Mouse (Mus musculus) hindbrain, embryonic 11.5 days (tissue): ENCODE measurements at regions not wholly inside any gene's neighbourhood (a gene's known extent, or its start where the extent isn't known, plus 50 kb on each side); places are given as distances from the start of the nearest gene placed in this dataset.
"Not testable (repeated sequence)": the region's sequence is repeated elsewhere in the genome, so short reads cannot be mapped to it uniquely, and the experiment has no call there.

Source experiments
- ATAC-seq: fragments of 200-750 bp; cut with Nextera tagmentation; 2 replicates; pipeline ENCODE4 v1.8.0; 2017; ENCODE audit warnings: mild to moderate bottlenecking, moderate TSS enrichment, moderate library complexity; ENCODE audit not compliant: low FRiP score
- DNase-seq: peaks from one replicate; pipeline ENCODE4 v3.0.0-alpha.2; 2015; ENCODE audit warnings: low spot score
- H3K27ac ChIP-seq: fragments of 300-500 bp; sonication (generic); 2 replicates; pipeline ENCODE4 v1.5.1; 2014; ENCODE audit warnings: mild to moderate bottlenecking, low read depth, low read length
- H3K27me3 ChIP-seq: fragments of 300-500 bp; sonication (generic); 2 replicates; pipeline ENCODE4 v1.6.1; 2014; ENCODE audit warnings: mild to moderate bottlenecking, low read length, moderate library complexity, mixed read lengths; ENCODE audit not compliant: control insufficient read depth, insufficient read depth
- H3K36me3 ChIP-seq: fragments of 300-500 bp; sonication (generic); 2 replicates; pipeline ENCODE4 v1.6.1; 2014; ENCODE audit warnings: mild to moderate bottlenecking, low read length, moderate library complexity, mixed read lengths; ENCODE audit not compliant: control insufficient read depth, insufficient read depth
- H3K4me1 ChIP-seq: fragments of 300-500 bp; sonication (generic); replicated peaks from 2 replicates; pipeline ENCODE4 v1.6.1; 2014; ENCODE audit warnings: low read length, mixed read lengths; ENCODE audit not compliant: control insufficient read depth, insufficient read depth
- H3K4me2 ChIP-seq: fragments of 300-500 bp; sonication (generic); replicated peaks from 2 replicates; pipeline ENCODE4 v1.6.1; 2014; ENCODE audit warnings: mild to moderate bottlenecking, low read depth, low read length
- H3K4me3 ChIP-seq: fragments of 300-500 bp; sonication (generic); 2 replicates; pipeline ENCODE4 v1.5.1; 2014; ENCODE audit warnings: low read depth, low read length
- H3K9ac ChIP-seq: fragments of 300-500 bp; sonication (generic); 2 replicates; pipeline ENCODE4 v1.6.1; 2014; ENCODE audit warnings: low read depth, low read length
- H3K9me3 ChIP-seq: fragments of 300-500 bp; sonication (generic); 2 replicates; pipeline ENCODE4 v1.6.1; 2016; ENCODE audit warnings: low read length; ENCODE audit not compliant: control insufficient read depth
- WGBS: fragments of 180-500 bp; shearing (Covaris S2); extraction: QIAGEN DNeasy Blood & Tissue Kit; methylation state at CpG from one replicate; pipeline ENCODE4 v1.1.7; 2014; 5-methylcytosine and 5-hydroxymethylcytosine counted together

DNA sequence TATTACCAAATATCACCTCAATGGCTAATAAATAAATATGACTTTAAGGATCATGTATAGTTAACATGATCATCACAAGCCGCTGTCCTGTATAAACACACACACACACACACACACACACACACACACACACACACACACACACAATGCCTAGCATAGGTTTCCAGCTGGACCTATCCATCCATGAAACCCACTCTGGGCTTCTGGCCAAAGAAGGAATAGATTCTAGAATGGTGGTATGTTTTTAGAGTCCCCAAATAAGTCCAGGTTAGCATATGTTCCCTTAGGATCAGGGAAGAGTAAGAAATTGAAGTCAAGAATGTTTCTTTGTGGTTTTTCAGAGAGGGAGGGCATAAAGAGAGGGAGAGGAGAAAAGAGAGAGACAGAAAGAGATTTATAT, 110.6 kb upstream of the Ndn start:
- DNase-seq (no peak), ATAC-seq (no peak)
- no peaks in the 10 kb centered on the region for H3K36me3 ChIP-seq
- no peak overlapping the region for H3K27ac ChIP-seq
- no peaks in the 10 kb centered on the region for H3K27me3 ChIP-seq
- WGBS: 62% methylated on average over 1 of the region's 1 CpGs
- no peak overlapping the region for H3K4me3 ChIP-seq
- H3K4me2 ChIP-seq: no peak overlapping the region
- no peak overlapping the region for H3K9ac ChIP-seq
- no peaks in the 10 kb centered on the region for H3K4me1 ChIP-seq
- H3K9me3 ChIP-seq: no peaks in the 10 kb centered on the region

DNA sequence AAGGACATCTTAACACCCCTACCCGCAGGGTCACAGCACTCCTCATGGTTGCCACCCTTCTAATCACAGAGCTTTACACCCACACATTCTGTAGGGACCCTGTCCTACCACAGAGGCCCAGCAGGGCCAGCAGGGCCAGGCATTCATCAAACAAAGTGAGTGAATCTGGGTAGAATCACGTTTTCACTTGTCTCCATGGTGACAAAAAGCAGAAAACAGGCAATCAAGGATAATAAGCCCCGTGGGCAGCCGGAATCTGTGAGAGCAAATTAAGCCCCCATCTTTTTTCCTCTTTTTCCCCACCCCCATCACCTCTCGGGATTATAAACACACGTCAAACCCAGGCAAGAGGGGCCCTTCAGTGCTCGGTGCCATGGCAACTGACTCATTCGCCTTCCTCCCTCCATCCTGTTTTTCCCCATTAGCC, 84.7 kb upstream of the Ndn start:
- Histone ChIP-seq H3K4me2 (no peak overlapping the region), H3K4me3 (no peak overlapping the region), H3K4me1 (no peaks in the 10 kb centered on the region), H3K27ac (peak overlapping the region; percentile 32; the same call in 1 of the 2 replicates), H3K27me3 (no peaks in the 10 kb centered on the region), H3K9ac (no peak overlapping the region), H3K36me3 (no peaks in the 10 kb centered on the region), H3K9me3 (no peaks in the 10 kb centered on the region)
- 43% methylated on average over 8 of the region's 8 CpGs for WGBS
- DNase-seq: peak; percentile 57
- peak; percentile 92 for ATAC-seq

DNA sequence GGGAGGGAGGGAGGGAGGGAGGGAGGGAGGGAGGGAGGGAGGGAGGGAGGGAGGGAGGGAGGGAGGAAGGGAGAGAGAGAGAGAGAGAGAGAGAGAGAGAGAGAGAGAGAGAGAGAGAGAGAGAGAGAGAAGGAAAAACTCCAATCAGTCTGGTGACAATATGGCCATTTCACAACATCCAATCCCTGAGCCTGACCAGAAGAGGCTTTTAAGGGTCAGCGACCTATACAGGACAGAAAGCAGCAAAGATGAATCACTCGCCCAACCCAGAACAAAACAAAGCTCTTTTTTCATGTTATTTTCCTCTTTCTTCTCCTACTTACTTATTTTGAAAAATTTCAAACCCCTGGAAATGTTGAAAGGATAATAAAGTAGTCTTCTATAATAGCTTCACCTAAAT, 84.2 kb upstream of the Ndn start:
- not testable (repeated sequence) for DNase-seq, H3K4me3 ChIP-seq, H3K9ac ChIP-seq, H3K9me3 ChIP-seq, H3K4me2 ChIP-seq, H3K4me1 ChIP-seq, H3K27me3 ChIP-seq, H3K36me3 ChIP-seq
- H3K27ac ChIP-seq: peak overlapping the region; percentile 17; the same call in 1 of the 2 replicates
- ATAC-seq: peak; percentile 83
- WGBS: 33% methylated on average over 2 of the region's 2 CpGs

DNA sequence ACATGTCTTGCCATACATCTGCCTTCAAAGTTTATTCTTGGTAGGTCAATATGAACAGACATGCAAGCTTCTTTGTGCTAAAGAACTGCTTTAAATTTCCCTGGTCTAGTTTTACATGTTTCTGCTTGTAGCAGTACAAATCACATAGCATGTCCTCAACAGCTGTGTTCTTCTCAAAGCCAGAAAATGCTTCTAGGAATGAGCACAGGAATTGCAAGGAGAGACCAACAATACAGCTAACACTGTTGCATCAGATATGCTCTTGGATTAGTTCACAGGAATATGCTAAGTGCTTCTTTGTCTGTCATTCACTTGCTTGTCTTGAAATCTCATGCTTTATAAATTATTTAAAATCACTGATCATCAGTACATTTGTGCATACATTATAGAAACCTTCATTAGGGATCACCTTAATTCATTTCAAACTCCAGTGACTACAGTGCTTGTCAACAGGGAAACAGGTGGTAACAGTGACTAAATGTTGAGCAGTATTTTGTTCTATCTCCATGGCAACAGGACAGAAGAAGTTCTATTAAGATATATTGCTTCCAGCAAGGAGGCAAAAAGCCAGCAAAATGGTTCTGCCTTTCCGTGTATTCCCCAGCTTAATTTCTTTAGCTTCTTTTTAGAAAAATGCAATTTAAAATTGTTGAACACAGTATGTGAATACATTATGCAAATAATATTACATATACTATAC, 77.1 kb upstream of the Ndn start:
- Histone ChIP-seq H3K27me3 (no peaks in the 10 kb centered on the region), H3K4me2 (no peak overlapping the region), H3K4me3 (no peak overlapping the region), H3K4me1 (no peaks in the 10 kb centered on the region), H3K9ac (no peak overlapping the region), H3K9me3 (no peaks in the 10 kb centered on the region), H3K27ac (no peak overlapping the region), H3K36me3 (no peaks in the 10 kb centered on the region)
- 72% methylated on average over 1 of the region's 1 CpGs for WGBS
- DNase-seq (no peak), ATAC-seq (peak; percentile 53; the same call in 1 of the 2 replicates)

DNA sequence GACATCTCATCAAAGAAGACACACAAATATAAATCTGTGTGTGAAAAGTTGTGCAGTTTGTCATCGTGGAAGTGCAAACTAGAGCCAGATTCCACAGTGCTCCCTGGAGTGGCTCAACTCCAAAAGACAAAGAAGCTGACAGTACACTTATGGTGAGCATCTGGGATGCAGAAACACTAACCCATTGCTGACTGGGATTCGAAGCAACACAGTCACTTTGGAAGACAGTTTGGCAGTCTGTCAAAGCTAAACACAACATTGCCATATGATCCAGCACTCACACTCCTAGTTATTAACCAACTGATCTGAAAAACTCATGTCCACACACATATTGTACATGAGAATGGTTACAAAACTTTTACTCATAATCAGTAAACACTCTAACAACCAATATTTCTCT, 70.2 kb upstream of the Ndn start:
- DNase-seq (no peak), ATAC-seq (no peak)
- Histone ChIP-seq H3K9me3 (peaks cover 3% of the 10 kb centered on the region; the same call in 1 of the 2 replicates), H3K36me3 (no peaks in the 10 kb centered on the region), H3K27me3 (no peaks in the 10 kb centered on the region), H3K9ac (no peak overlapping the region), H3K4me3 (no peak overlapping the region), H3K4me2 (no peak overlapping the region), H3K4me1 (no peaks in the 10 kb centered on the region), H3K27ac (no peak overlapping the region)
- WGBS: 40% methylated on average over 2 of the region's 2 CpGs

DNA sequence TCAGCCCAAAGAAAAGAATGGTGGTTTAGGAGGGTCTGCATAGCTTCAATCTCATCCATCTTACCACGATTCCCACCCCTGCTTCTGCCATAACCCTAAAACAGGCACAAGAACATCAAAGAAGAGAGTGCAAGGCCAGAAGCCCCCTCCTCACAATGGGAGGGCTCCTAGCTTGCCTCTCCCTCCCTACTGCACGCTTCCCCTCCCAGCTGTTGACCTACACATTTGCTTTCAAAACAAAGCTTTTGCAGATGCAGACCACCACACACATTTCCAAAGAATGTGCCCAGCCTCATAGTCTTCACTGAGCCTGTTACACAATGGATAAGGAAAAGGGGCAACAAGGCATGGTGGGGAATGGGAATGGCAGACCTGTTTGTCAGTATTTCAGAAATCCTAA, 67.9 kb upstream of the Ndn start:
- Histone ChIP-seq H3K27me3 (no peaks in the 10 kb centered on the region), H3K9ac (no peak overlapping the region), H3K36me3 (no peaks in the 10 kb centered on the region), H3K9me3 (peaks cover 3% of the 10 kb centered on the region; the same call in 1 of the 2 replicates), H3K27ac (peak overlapping the region; percentile 36; the same call in 1 of the 2 replicates), H3K4me1 (no peaks in the 10 kb centered on the region), H3K4me2 (no peak overlapping the region), H3K4me3 (no peak overlapping the region)
- 45% methylated on average over 2 of the region's 2 CpGs for WGBS
- DNase-seq (peak; percentile 9), ATAC-seq (peak; percentile 34; the same call in 1 of the 2 replicates)

DNA sequence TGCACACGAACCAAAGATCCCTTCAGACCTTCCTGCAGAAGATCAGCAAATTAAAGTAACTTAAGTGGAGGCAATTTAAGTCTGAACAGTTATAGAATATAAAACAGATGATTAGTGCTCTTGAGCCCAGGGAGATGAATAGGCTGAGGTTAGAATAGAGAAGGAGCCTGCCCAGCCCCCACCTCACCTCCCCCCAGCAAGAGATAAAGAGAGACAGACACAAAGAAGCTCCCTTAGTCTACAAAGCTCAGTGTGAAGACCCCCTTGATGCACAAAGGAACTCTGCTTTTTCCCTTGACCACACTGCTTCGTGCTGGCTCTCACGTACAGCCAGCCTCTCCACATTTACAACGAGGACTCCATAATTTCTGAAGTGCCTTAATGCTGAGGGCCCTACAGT, 67.3 kb upstream of the Ndn start:
- ATAC-seq: peak; percentile 62; the same call in 1 of the 2 replicates
- no peaks in the 10 kb centered on the region for H3K4me1 ChIP-seq
- WGBS: 53% methylated on average over 4 of the region's 4 CpGs
- H3K36me3 ChIP-seq: no peaks in the 10 kb centered on the region
- peak; percentile 27 for DNase-seq
- H3K9me3 ChIP-seq: peaks cover 3% of the 10 kb centered on the region; the same call in 1 of the 2 replicates
- H3K4me2 ChIP-seq: no peak overlapping the region
- H3K27me3 ChIP-seq: no peaks in the 10 kb centered on the region
- H3K4me3 ChIP-seq: no peak overlapping the region
- H3K9ac ChIP-seq: no peak overlapping the region
- H3K27ac ChIP-seq: peak overlapping the region; percentile 36; the same call in 1 of the 2 replicates
